Mouse (Mus musculus): ENCODE results near the gene Trub1. TPM values are rescaled to one million over a fixed set of nuclear protein-coding genes. Genes with fewer than 3 reads are reported as not detected.

The Trub1 gene
- total and polyA plus RNA-seq, 3 experiments = 11.8 to 15.1 (median 13.9) TPM

GRCm38 (mm10) chr19:57441501-57441900 is 11.2 kb upstream of the Trub1 start:
- DNase-seq = peak; percentile 4

GRCm38 (mm10) chr19:57442936-57443657 is 9.6 kb upstream of the Trub1 start:
- no peak for DNase-seq

DNA sequence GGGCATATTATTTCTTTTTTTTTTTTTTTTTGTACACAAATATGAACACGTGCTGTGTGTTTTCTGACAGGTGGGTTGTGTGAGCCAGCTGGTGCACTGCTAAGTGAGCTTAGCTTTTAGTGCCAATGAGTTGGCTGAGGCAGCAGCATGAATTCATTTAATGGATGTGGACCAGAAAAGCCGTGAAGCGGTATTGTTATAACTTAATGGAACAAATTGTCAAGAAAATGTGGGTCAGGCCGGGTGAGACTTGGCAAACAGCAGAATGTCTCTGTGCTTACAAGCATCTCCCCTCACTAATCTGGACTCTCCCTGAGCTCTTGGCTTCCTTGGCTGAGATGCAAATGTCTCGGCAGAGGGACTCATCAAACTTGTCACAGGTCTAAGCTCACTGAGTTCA is 7.7 kb upstream of the Trub1 start:
- no peak for DNase-seq

- DNase-seq = no peak
Observed at GRCm38 (mm10) chr19:57450849-57451248, 1.9 kb upstream of the Trub1 start.

DNA sequence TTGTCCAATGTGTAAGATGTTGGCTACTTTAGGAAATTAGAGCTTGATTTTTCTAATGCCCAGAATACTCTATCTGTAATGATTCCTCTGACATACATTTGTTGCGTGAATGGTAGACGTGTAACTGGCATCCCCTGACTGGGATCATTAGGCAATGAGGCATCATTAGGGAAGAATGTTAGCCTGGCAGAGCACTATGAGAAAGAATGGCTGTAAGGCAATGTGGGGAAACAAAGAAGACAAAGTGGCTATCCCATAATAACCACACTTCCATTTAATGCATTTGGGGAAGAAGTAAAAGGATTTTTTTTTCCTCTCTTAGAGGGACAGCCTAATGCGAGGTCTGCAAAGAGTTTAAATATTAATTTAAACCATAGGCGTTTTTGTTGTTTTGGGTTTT is 950 bp upstream of the Trub1 start:
- no peak for DNase-seq

DNA sequence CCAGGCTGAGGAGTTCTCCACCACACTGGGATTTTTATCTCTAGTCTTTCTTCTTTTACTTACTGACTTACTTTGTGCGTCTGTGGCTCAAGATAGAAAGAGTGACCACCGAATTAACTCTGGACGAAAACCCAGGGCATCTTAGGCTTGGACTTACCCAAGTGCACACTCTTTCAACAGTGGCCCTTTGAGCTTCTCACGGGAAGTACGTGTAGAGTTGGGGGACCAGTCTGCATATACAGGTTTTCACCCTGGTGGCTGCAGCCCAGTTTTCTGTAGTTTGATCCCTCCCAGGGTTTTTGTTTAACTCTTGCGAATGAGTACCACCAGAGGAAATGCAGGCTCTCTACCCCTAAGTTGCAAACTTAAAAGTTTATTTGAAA is 497 bp downstream of the Trub1 start:
- no peak for DNase-seq

- DNase-seq = no peak
Observed at GRCm38 (mm10) chr19:57455286-57455960, 2.7 kb downstream of the Trub1 start.

GRCm38 (mm10) chr19:57457075-57457474 is 4.4 kb downstream of the Trub1 start:
- peak; percentile 28 for DNase-seq

DNA sequence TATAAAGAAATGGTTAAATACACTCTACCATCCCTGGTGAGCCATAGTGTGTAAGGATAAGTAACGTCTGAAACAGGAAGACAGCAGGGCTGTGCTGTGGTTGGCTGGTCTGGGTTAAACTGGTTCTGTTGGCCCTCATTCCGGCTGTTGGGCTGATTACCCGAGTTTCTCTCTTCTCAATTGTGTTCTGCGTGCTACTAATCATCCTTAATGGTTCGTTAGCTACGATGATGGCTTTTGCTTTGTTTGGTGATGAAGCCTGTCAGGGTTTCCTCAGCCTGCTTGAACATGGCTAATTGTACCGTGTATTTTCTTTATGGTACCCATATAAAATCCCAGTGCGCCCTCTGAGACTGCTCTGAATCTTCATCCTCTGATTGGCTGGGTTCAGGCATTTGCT is 11.0 kb downstream of the Trub1 start:
- no peak for DNase-seq

DNA sequence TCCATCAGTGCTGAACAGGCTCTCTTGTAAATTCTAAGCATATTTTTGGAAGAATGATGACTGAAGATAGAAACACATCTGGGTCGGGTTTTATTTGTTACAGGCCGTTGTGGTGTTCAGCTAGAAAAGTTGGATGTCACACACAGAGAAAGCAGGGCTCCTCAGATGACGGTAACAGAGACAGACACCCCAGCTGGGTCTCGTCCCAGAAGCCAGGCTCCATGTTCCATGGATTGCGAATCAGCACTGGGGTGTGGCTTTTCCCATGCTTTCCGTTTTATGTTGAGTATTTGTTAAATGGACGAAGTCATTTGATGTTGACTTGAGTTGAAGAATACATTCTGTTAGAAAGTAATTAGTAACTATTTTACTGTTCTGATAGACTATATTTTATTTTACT is 13.0 kb downstream of the Trub1 start:
- DNase-seq = no peak

DNA sequence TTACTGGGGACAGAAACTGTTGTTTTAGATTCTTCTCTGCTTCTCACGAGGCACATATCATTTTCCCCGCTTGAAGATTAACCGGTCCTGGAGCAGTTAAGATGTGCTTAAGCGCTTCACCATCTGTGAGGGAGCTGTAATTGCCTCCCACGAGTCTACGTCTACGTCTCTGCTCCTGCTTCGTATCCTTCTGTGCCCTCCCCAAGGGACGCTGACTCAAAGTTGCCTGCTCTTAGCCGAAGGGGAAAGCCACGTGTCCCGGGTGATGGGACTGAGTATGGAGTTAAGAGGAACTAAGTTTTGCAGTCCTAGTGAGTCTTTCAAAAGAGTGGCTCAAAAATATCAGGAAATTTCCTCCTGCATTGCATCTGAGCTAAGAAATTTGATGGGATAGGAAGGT is 18.3 kb downstream of the Trub1 start:
- DNase-seq = no peak

- no peak for DNase-seq
Observed at GRCm38 (mm10) chr19:57472169-57472568, 19.5 kb downstream of the Trub1 start.

GRCm38 (mm10) chr19:57473301-57473700 is 20.6 kb downstream of the Trub1 start:
- DNase-seq = no peak

DNA sequence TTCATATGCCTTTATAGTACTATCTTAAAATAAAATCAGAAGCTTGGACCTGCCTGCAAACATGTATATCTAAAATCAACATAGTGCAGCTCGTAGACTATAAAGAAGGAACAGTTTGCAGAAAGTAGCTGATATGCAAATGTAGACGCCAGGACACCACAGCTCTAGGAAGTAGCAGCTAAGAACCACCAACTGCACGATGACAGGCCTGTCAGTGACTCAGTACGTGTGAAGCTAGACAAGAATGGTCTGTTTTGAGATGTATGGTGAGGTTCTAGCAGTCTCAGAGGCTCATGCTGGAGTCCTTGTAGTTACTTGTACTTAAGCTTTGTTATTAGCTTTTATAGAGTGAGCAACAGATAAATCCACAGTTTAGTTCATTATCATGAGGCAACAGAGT is 22.6 kb downstream of the Trub1 start:
- DNase-seq = no peak

DNA sequence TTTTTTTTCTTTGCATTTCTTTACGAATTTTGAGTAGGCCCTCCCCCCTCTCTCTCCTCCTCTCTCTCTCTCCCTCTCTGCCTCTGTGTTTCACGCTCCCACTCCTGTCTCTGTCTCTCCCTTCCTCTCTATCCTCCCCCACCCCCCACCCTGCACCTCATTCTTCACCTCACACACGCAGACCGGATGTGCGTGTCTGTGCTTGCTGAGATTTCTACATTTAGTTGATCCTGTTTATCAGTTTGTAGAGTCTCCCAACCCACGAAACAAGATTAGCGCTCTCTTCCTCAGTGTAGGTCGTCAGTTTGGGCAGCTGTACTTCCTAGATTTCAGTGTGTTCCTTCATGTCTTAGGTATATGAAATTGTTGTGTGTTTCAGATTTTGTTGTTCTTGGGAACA is 24.6 kb downstream of the Trub1 start:
- no peak for DNase-seq

GRCm38 (mm10) chr19:57478056-57478455 is 25.3 kb downstream of the Trub1 start:
- no peak for DNase-seq

DNA sequence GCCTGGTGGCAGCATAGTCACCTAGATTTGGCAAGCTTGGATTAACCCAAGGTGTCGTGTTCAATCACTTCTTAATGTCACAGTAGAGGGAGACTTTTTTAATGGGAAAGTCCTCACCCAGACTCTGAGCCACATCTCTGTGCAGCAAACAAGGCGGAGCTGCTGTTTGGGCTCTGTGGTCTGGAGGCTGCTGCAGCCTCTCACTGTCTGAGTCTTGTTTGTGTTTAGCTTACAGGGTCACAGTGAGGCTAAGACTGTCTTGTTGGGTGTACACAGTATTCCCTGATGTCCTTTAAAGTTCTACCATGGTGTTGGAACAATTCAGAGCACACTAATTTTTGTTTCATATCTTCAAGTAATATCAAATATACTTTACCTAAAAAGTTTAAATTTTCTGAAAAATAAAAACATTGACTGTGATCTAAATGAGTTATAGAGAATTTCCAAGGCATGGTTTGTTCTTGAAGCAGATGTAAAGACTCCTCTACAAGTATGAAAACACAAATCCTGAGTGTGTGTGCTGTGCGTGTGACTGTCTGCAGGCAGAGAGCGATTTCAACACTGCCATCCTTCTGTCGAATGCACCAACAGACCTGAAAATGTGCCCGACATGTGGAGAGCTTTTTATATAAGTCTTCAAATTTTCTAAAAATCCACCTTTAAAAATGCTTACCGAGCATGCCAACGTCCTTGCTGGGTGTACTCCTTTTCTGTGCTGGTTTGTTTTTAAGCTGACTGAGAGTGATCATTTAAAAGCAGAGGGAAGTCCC is 27.4 kb downstream of the Trub1 start:
- DNase-seq = no peak

DNA sequence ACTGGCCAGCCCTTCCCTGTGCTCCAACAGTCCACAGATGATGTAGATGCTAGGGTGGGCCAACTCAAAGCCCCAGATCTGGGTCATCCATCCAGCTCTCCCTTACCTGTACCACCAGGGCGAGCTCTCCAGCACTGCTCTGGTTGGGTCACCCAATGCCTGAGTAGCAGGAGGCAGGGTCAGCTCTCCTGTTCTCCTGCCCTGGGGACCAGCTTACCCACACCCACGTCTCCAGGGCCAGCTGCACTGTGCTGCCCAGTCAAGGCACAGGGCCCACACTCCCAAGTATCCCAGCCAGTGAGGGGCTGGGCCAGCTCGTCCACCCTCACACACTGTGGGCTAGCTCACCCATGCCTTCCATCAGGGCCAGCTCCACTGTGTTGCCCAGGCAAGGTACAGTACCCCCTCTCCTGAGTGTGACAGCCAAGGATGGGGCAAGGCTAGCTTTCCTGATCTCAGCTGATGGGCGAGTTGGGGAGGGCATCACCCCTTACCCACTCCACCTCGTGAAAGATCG is 29.1 kb downstream of the Trub1 start:
- DNase-seq = no peak

DNA sequence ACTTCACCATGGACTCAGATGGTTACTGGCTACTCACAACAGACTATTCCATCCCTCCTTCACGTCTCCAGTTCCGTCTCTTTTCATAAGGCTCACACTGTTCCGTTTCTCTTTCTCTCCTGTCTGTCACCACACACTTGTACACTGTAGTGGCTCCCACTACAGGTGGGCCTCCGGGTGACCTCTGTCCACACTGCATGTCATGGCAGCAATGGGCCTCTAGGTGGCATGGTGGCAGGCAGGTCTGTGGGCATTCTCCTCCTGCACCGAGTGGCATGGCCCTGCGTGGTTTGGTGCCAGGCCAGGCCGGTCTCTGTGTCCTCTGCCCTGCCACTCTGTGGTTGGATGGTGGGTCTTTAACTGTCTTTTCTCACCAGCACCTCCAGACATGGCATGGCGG is 30.1 kb downstream of the Trub1 start:
- DNase-seq = peak; percentile 67

- no peak for DNase-seq
Observed at GRCm38 (mm10) chr19:57487051-57487658, 34.4 kb downstream of the Trub1 start.

DNA sequence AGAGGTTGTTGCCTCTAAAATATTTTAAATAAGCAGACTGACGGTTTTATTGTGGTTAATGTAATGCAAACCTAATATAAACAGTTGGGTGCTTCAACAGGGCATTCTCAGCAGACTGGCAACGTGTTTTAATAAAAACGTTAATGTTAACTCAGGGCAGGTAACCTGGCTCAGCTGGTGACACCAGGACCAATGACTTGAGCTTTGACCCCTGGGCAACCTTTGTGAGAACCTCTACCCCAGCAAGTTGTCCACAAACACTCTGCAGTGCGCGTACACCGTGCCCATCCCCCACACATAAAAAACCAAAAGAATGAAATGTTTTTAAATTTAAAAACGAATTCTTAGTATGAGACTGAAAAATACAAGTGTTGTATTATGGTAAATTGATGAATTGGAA is 36.8 kb downstream of the Trub1 start:
- DNase-seq = no peak

- no peak for DNase-seq
Observed at GRCm38 (mm10) chr19:57491030-57491429, 38.3 kb downstream of the Trub1 start.

DNA sequence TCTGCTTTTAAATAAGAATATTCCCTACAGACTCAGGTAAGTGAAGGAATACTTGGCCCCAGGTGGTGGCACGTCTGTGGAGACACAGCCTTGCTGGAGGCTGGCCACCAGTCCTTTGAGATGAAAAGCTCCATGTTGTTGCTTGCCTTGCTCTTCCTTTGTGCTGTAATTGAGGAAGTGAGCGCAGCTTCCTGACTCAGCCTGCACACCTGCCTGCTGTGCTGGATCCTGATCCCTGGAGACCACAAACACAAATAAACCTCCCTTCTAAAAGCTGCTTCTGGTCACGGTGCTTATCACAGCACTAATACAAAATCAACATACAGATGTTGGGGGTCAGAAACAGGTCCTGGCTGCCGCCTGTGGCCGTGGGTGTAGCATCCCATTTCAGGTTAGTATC is 41.3 kb downstream of the Trub1 start:
- DNase-seq = no peak

Measured in adrenal gland, adult 2 months (tissue).